ENCODE assay signal across 13 mouse cellular contexts in genomic region chr17:81500686-81501407, GRCm38 (mm10). TPM values are rescaled to one million over a fixed set of nuclear protein-coding genes. Genes with fewer than 3 reads are reported as not detected.
DNase-seq lines count a peak whose midpoint lies in the region; ATAC-seq lines count a peak whose summit lies in the region.
"Had no signal": no experiment of that assay in that cellular context is flagged by ENCODE, and none has a peak within 500 bp of the region (broad histone marks: within the 10 kb centered on the region; RNA-seq: fewer than 3 reads in every experiment).

No protein-coding gene starts in this region.

- H3K4me2 ChIP-seq in forebrain, embryonic 11.5 days (ENCODE audit: low read depth, low read length, severe bottlenecking): no peak overlapping the region
- H3K4me2 ChIP-seq in forebrain, embryonic 12.5 days: no peak overlapping the region
- no peak overlapping the region for H3K4me2 ChIP-seq in midbrain, embryonic 14.5 days (ENCODE audit: low read length)

- 0 out of 2 replicates have a peak, but pooled peaks have one; percentile 56 for ATAC-seq in forebrain, embryonic 11.5 days (replicated peaks; ENCODE audit: low FRiP score)
- ATAC-seq in forebrain, embryonic 12.5 days (ENCODE audit: low FRiP score): peak; percentile 33; the same call in 1 of the 2 replicates
- ATAC-seq in midbrain, embryonic 14.5 days (ENCODE audit: low FRiP score, low TSS enrichment): no peak

- H3K27me3 ChIP-seq in forebrain, embryonic 11.5 days (ENCODE audit: control insufficient read depth, insufficient read depth, low read length): no peaks in the 10 kb centered on the region
- no peaks in the 10 kb centered on the region; the same call in 1 of the 2 replicates for H3K27me3 ChIP-seq in forebrain, embryonic 10.5 days (ENCODE audit: poor library complexity, severe bottlenecking)
- no peaks in the 10 kb centered on the region for H3K27me3 ChIP-seq in forebrain, embryonic 12.5 days
- H3K27me3 ChIP-seq in midbrain, embryonic 14.5 days (ENCODE audit: control insufficient read depth, insufficient read depth, low read length): no peaks in the 10 kb centered on the region

- DNase-seq in forebrain, embryonic 11.5 days (ENCODE audit: low spot score): no peak
- no peak for DNase-seq in forebrain, embryonic 10.5 days (ENCODE audit: extremely low spot score, low spot score)
- peak; percentile 45 to 60 for DNase-seq in lung, adult 18-20 months
- DNase-seq in midbrain, embryonic 14.5 days: peak; percentile 61
- DNase-seq in left cerebral cortex, postnatal 25 days (ENCODE audit: low spot score in 2 of 2): no peak
- no peak for DNase-seq in urinary bladder, adult 2 months (ENCODE audit: low spot score)
- DNase-seq in gastrocnemius, adult 8-10 months (ENCODE audit: low spot score in 2 of 2): no peak
- DNase-seq: gastrocnemius, adult 2 months; kidney, adult 9 months; left cerebral cortex, postnatal 4 days had no signal

- WGBS in forebrain, embryonic 11.5 days: 59% methylated on average over 5 of the region's 5 CpGs
- WGBS in forebrain, embryonic 10.5 days: 69% methylated on average over 5 of the region's 5 CpGs
- 45% methylated on average over 5 of the region's 5 CpGs for WGBS in forebrain, embryonic 12.5 days
- 42% methylated on average over 5 of the region's 5 CpGs for WGBS in midbrain, embryonic 14.5 days

- no peak overlapping the region for H3K9ac ChIP-seq in forebrain, embryonic 11.5 days (ENCODE audit: low read length)
- H3K9ac ChIP-seq in forebrain, embryonic 12.5 days: no peak overlapping the region
- H3K9ac ChIP-seq in midbrain, embryonic 14.5 days (replicated peaks; ENCODE audit: low read length): no peak overlapping the region

- H3K27ac ChIP-seq in forebrain, embryonic 11.5 days (ENCODE audit: low read depth, low read length): no peak overlapping the region
- H3K27ac ChIP-seq in forebrain, embryonic 10.5 days: no peak overlapping the region
- H3K27ac ChIP-seq in forebrain, embryonic 12.5 days: no peak overlapping the region
- peak overlapping the region; percentile 50 for H3K27ac ChIP-seq in midbrain, embryonic 14.5 days (replicated peaks; ENCODE audit: low read depth, low read length)
- H3K27ac ChIP-seq: gastrocnemius, adult 2 months had no signal

- no peaks in the 10 kb centered on the region for H3K9me3 ChIP-seq in forebrain, embryonic 11.5 days (ENCODE audit: control insufficient read depth, low read length)
- H3K9me3 ChIP-seq in forebrain, embryonic 10.5 days: no peaks in the 10 kb centered on the region
- no peaks in the 10 kb centered on the region for H3K9me3 ChIP-seq in forebrain, embryonic 12.5 days
- H3K9me3 ChIP-seq in midbrain, embryonic 14.5 days (ENCODE audit: control insufficient read depth, low read length): no peaks in the 10 kb centered on the region

- H3K4me1 ChIP-seq in forebrain, embryonic 11.5 days (replicated peaks; ENCODE audit: control insufficient read depth, insufficient read depth, low read length): no peaks in the 10 kb centered on the region
- H3K4me1 ChIP-seq in forebrain, embryonic 10.5 days: peaks cover 10% of the 10 kb centered on the region
- H3K4me1 ChIP-seq in forebrain, embryonic 12.5 days: peaks cover 9% of the 10 kb centered on the region
- peaks cover 7% of the 10 kb centered on the region; the same call in 1 of the 2 replicates for H3K4me1 ChIP-seq in midbrain, embryonic 14.5 days (ENCODE audit: control insufficient read depth, insufficient read depth, low read length)

- no peaks in the 10 kb centered on the region for H3K36me3 ChIP-seq in forebrain, embryonic 11.5 days (ENCODE audit: control insufficient read depth, insufficient read depth, low read length)
- H3K36me3 ChIP-seq in forebrain, embryonic 10.5 days (replicated peaks): no peaks in the 10 kb centered on the region
- H3K36me3 ChIP-seq in forebrain, embryonic 12.5 days (replicated peaks): no peaks in the 10 kb centered on the region
- no peaks in the 10 kb centered on the region for H3K36me3 ChIP-seq in midbrain, embryonic 14.5 days (ENCODE audit: control insufficient read depth, insufficient read depth, low read length)

- intact Hi-C loops in left cerebral cortex, postnatal 25 days (cut with DNase I): no loop called here

- no peak overlapping the region for H3K4me3 ChIP-seq in forebrain, embryonic 11.5 days (ENCODE audit: low read depth, low read length)
- no peak overlapping the region for H3K4me3 ChIP-seq in forebrain, embryonic 10.5 days
- no peak overlapping the region for H3K4me3 ChIP-seq in forebrain, embryonic 12.5 days (replicated peaks)
- H3K4me3 ChIP-seq in midbrain, embryonic 14.5 days (replicated peaks; ENCODE audit: low read depth, low read length): no peak overlapping the region
- H3K4me3 ChIP-seq: gastrocnemius, adult 2 months had no signal

RNA-seq across cellular contexts. Expression of gene Gm11096, which starts 59.3 kb away (rescaled TPM):
- not detected in 2 replicates for polyA plus RNA-seq in forebrain, embryonic 11.5 days (2014; fragmentation: Nextera tagmentation; extraction: Ambion mirVana)
- polyA plus RNA-seq in forebrain, embryonic 10.5 days (2016; fragmentation: Nextera tagmentation; extraction: Ambion mirVana): not detected in 2 replicates
- not detected in 2 replicates for polyA plus RNA-seq in forebrain, embryonic 12.5 days (2016; fragmentation: Nextera tagmentation; extraction: Ambion mirVana)
- polyA plus RNA-seq in midbrain, embryonic 14.5 days (2014; fragmentation: Nextera tagmentation; extraction: Ambion mirVana): not detected in 2 replicates
- total RNA-seq in left cerebral cortex, postnatal 25 days (2021): not detected
- not detected in 2 replicates for polyA plus RNA-seq in urinary bladder, adult 2 months (2012; rRNA removed)
- not detected for total RNA-seq in gastrocnemius, adult 8-10 months (2022)
- total RNA-seq: gastrocnemius, adult 2 months; left cerebral cortex, postnatal 4 days; megakaryocyte, adult 5-6 weeks had no signal
- polyA plus RNA-seq: embryonic facial prominence, embryonic 11.5 days had no signal

Comparison
In these comparisons a context has a peak if more than half of its experiments do, and no peak if none do; other contexts are left out.
1. DNase-seq: peak in lung, adult 18-20 months (2 of 2) and midbrain, embryonic 14.5 days (single experiment); none in forebrain, embryonic 11.5 days (single experiment), forebrain, embryonic 10.5 days (single experiment), left cerebral cortex, postnatal 25 days (0 of 2), urinary bladder, adult 2 months (single experiment) and gastrocnemius, adult 8-10 months (0 of 2).